9 mouse cellular contexts compared by ENCODE assay signal in genomic region chr6:50977381-50977780, GRCm38 (mm10).
DNase-seq lines count a peak whose midpoint lies in the region; ATAC-seq and TF ChIP-seq lines count a peak whose summit lies in the region.
"Had no signal": no experiment of that assay in that cellular context is flagged by ENCODE, and none has a peak within 500 bp of the region (broad histone marks: within the 10 kb centered on the region; RNA-seq: fewer than 3 reads in every experiment).

No protein-coding gene starts in this region.

- H3K4me3 ChIP-seq in lung, embryonic 14.5 days (ENCODE audit: low read depth, low read length) = no peak overlapping the region
- H3K4me3 ChIP-seq in embryonic facial prominence, embryonic 14.5 days (ENCODE audit: low read depth, low read length) = no peak overlapping the region
- H3K4me3 ChIP-seq in kidney, embryonic 16.5 days (ENCODE audit: low read length) = no peak overlapping the region
- no peak overlapping the region for H3K4me3 ChIP-seq in stomach, embryonic 16.5 days (replicated peaks; ENCODE audit: low read length)
- H3K4me3 ChIP-seq: myocyte had no signal

- H3K36me3 ChIP-seq in lung, embryonic 14.5 days (ENCODE audit: insufficient read depth) = no peaks in the 10 kb centered on the region
- no peaks in the 10 kb centered on the region for H3K36me3 ChIP-seq in embryonic facial prominence, embryonic 14.5 days (ENCODE audit: control insufficient read depth, insufficient read depth, low read length)
- H3K36me3 ChIP-seq in kidney, embryonic 16.5 days (ENCODE audit: insufficient read depth, low read length) = no peaks in the 10 kb centered on the region
- H3K36me3 ChIP-seq in stomach, embryonic 16.5 days (ENCODE audit: control insufficient read depth, insufficient read depth, low read length) = no peaks in the 10 kb centered on the region

- H3K9me3 ChIP-seq in lung, embryonic 14.5 days (ENCODE audit: low read depth, low read length) = no peaks in the 10 kb centered on the region
- no peaks in the 10 kb centered on the region for H3K9me3 ChIP-seq in embryonic facial prominence, embryonic 14.5 days (ENCODE audit: control insufficient read depth, low read length)
- H3K9me3 ChIP-seq in kidney, embryonic 16.5 days (ENCODE audit: low read length) = no peaks in the 10 kb centered on the region
- H3K9me3 ChIP-seq in stomach, embryonic 16.5 days (replicated peaks; ENCODE audit: control insufficient read depth, low read length) = no peaks in the 10 kb centered on the region

- peaks cover 28% of the 10 kb centered on the region for H3K4me1 ChIP-seq in lung, embryonic 14.5 days (ENCODE audit: insufficient read depth)
- peaks cover 40% of the 10 kb centered on the region for H3K4me1 ChIP-seq in embryonic facial prominence, embryonic 14.5 days (ENCODE audit: control insufficient read depth, insufficient read depth, low read length)
- peaks cover 63% of the 10 kb centered on the region for H3K4me1 ChIP-seq in kidney, embryonic 16.5 days (ENCODE audit: insufficient read depth, low read length)
- peaks cover 44% of the 10 kb centered on the region for H3K4me1 ChIP-seq in stomach, embryonic 16.5 days (ENCODE audit: control insufficient read depth, insufficient read depth, low read length)

- no peak for ATAC-seq in lung, embryonic 14.5 days (ENCODE audit: insufficient read depth)
- no peak for ATAC-seq in embryonic facial prominence, embryonic 14.5 days (ENCODE audit: low read depth)
- ATAC-seq in kidney, embryonic 16.5 days (ENCODE audit: low FRiP score, low TSS enrichment) = peak; percentile 32; the same call in 1 of the 2 replicates
- no peak for ATAC-seq in stomach, embryonic 16.5 days (ENCODE audit: insufficient read depth, low FRiP score)

- no peak overlapping the region for H3K4me2 ChIP-seq in lung, embryonic 14.5 days
- H3K4me2 ChIP-seq in embryonic facial prominence, embryonic 14.5 days (ENCODE audit: low read depth, low read length) = no peak overlapping the region
- no peak overlapping the region for H3K4me2 ChIP-seq in kidney, embryonic 16.5 days (replicated peaks; ENCODE audit: low read depth, low read length)
- no peak overlapping the region for H3K4me2 ChIP-seq in stomach, embryonic 16.5 days (ENCODE audit: low read depth, low read length)

- TF ChIP-seq CTCF in lung, embryonic 14.5 days (IDR thresholded peaks at IDR 0.05; ENCODE audit: low read depth) = no peak

- no peaks in the 10 kb centered on the region for H3K27me3 ChIP-seq in lung, embryonic 14.5 days (ENCODE audit: insufficient read depth, low read length)
- no peaks in the 10 kb centered on the region for H3K27me3 ChIP-seq in embryonic facial prominence, embryonic 14.5 days (replicated peaks; ENCODE audit: control insufficient read depth, insufficient read depth, low read length)
- no peaks in the 10 kb centered on the region for H3K27me3 ChIP-seq in kidney, embryonic 16.5 days (ENCODE audit: insufficient read depth, low read length)
- no peaks in the 10 kb centered on the region for H3K27me3 ChIP-seq in stomach, embryonic 16.5 days (ENCODE audit: control insufficient read depth, insufficient read depth, low read length)

- DNase-seq in lung, embryonic 14.5 days = peak; percentile 53
- DNase-seq in lung, postnatal 14 days = no peak
- no peak for DNase-seq in embryonic facial prominence, embryonic 14.5 days (ENCODE audit: low spot score)
- DNase-seq in adrenal gland, adult 18-20 months (ENCODE audit: low spot score in 2 of 2) = no peak
- no peak for DNase-seq in thymus, postnatal 10 days (ENCODE audit: low spot score in 2 of 2)
- DNase-seq: right cerebral cortex, postnatal 14 days had no signal

- H3K9ac ChIP-seq in lung, embryonic 14.5 days = no peak overlapping the region
- H3K9ac ChIP-seq in embryonic facial prominence, embryonic 14.5 days (ENCODE audit: low read depth, low read length) = no peak overlapping the region
- H3K9ac ChIP-seq in kidney, embryonic 16.5 days (replicated peaks; ENCODE audit: low read length) = no peak overlapping the region
- no peak overlapping the region for H3K9ac ChIP-seq in stomach, embryonic 16.5 days (ENCODE audit: low read length)

- 25% methylated on average over 8 of the region's 8 CpGs for WGBS in lung, embryonic 14.5 days
- 33% methylated on average over 8 of the region's 8 CpGs for WGBS in embryonic facial prominence, embryonic 14.5 days
- WGBS in kidney, embryonic 16.5 days = 10% methylated on average over 8 of the region's 8 CpGs
- 36% methylated on average over 8 of the region's 8 CpGs for WGBS in stomach, embryonic 16.5 days

- H3K27ac ChIP-seq in lung, embryonic 14.5 days (ENCODE audit: low read depth) = no peak overlapping the region
- peak overlapping the region; percentile 92 for H3K27ac ChIP-seq in embryonic facial prominence, embryonic 14.5 days (replicated peaks; ENCODE audit: low read depth, low read length)
- peak overlapping the region; percentile 86 for H3K27ac ChIP-seq in kidney, embryonic 16.5 days (ENCODE audit: low read length)
- H3K27ac ChIP-seq in stomach, embryonic 16.5 days (ENCODE audit: low read length) = peak overlapping the region; percentile 76; the same call in 1 of the 2 replicates
